Mouse (Mus musculus) ES-Bruce4 (cell line): ENCODE measurements around the gene Exoc3l. TPM values are rescaled to one million over a fixed set of nuclear protein-coding genes. Genes with fewer than 3 reads are reported as not detected.
"Not testable (repeated sequence)": the region's sequence is repeated elsewhere in the genome, so short reads cannot be mapped to it uniquely, and the experiment has no call there.

Experiments
- H3K27ac ChIP-seq: 2 replicates; pipeline ENCODE4 v1.5.1; 2012; ENCODE audit warnings: low read length, inconsistent platforms; ENCODE audit not compliant: insufficient read depth
- H3K27me3 ChIP-seq: 2 replicates; pipeline ENCODE4 v1.6.1; 2012; ENCODE audit warnings: mild to moderate bottlenecking, low read length, inconsistent platforms; ENCODE audit not compliant: control insufficient read depth, poor library complexity, insufficient read depth, severe bottlenecking
- H3K36me3 ChIP-seq: 2 replicates; pipeline ENCODE4 v1.6.1; 2012; ENCODE audit warnings: inconsistent platforms, mild to moderate bottlenecking, low read length, moderate library complexity; ENCODE audit not compliant: control insufficient read depth, poor library complexity, insufficient read depth, severe bottlenecking
- H3K4me1 ChIP-seq: one replicate; pipeline ENCODE4 v1.8.1; 2011; ENCODE audit warnings: low read length; ENCODE audit not compliant: control insufficient read depth, insufficient read depth
- H3K4me3 ChIP-seq: 2 replicates; pipeline ENCODE4 v1.5.1; 2011; ENCODE audit warnings: low read depth, mild to moderate bottlenecking, low read length
- H3K9ac ChIP-seq: 2 replicates; pipeline ENCODE4 v1.6.1; 2012; ENCODE audit warnings: low read depth, mild to moderate bottlenecking, inconsistent platforms; ENCODE audit not compliant: poor library complexity, severe bottlenecking
- H3K9me3 ChIP-seq: replicated peaks from 2 replicates; pipeline ENCODE4 v1.6.1; 2012; ENCODE audit warnings: mild to moderate bottlenecking, low read length, inconsistent platforms; ENCODE audit not compliant: control insufficient read depth, poor library complexity, insufficient read depth, severe bottlenecking
- CTCF ChIP-seq: IDR thresholded peaks from one replicate; pipeline ENCODE4 v1.8.1; 2011; ENCODE audit warnings: low read depth, low read length
- EP300 ChIP-seq: IDR thresholded peaks from 2 replicates; pipeline ENCODE4 v1.6.1; 2011; ENCODE audit warnings: low read depth, low read length; ENCODE audit not compliant: insufficient read depth
- POLR2A ChIP-seq: IDR thresholded peaks from one replicate; pipeline ENCODE4 v1.8.1; 2011; ENCODE audit warnings: low read length; ENCODE audit not compliant: insufficient read depth
- polyA plus RNA-seq: library from polyadenylated mRNA; stranded (reverse); fragments of >200 nt; gene quantifications from 2 replicates; pipeline ENCODE4 v1.2.4, GENCODE M21; 2011; ENCODE audit warnings: low read depth; ENCODE audit not compliant: missing spikeins, insufficient read depth, insufficient read length

The Exoc3l gene
- polyA plus RNA-seq, 1 experiment = 2.3 TPM

DNA sequence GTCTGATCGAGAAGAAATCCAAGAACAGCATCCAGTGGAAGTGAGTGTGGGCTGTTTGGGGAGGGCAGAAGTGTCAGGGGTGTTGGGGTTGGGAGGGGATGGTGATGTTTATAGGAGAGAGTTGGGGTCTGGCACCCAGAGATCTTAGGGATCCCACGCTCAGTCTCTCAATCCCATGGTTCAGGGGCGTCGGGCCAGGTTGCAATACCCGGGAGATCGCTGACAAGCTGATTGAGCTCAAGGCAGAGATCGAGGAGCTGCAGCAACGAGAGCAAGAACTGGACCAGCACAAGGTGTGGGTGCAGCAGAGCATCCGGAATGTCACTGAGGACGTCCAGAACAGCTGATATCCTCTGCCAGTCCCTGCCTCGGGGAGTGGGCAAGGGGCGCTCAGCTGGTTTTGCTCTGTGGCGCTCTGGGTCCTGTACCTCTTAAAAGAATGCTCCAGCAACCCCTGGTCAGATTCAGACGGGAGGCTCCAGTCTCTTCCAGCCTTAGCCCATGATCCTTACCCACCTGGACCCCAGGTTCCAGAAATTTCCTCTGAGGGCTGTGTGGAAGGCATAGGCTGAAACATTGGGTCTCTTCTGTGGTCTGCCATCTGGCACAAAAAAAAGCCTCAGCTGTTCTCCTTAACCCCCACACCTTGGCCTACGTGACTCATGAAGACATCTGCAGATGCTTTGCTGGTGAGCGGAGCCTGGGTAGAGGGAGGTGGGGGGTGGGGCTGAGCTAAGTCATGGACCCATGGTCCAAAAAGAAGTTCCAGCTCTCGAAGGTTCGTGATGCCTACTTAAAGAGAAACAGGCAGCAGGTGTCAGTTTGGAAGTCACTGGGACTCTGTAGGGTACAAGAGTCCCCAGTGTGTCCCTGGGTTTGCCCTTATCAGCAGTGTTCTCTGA, 2.7 kb upstream of the Exoc3l start:
- peaks cover 6% of the 10 kb centered on the region for H3K4me1 ChIP-seq
- no peaks in the 10 kb centered on the region for H3K9me3 ChIP-seq
- H3K4me3 ChIP-seq = peak overlapping the region; percentile 97
- H3K27ac ChIP-seq = no peak overlapping the region
- peak overlapping the region; percentile 94 for H3K9ac ChIP-seq
- TF ChIP-seq CTCF (no peak), EP300 (no peak)
- peaks cover 43% of the 10 kb centered on the region for H3K36me3 ChIP-seq
- no peaks in the 10 kb centered on the region for H3K27me3 ChIP-seq

DNA sequence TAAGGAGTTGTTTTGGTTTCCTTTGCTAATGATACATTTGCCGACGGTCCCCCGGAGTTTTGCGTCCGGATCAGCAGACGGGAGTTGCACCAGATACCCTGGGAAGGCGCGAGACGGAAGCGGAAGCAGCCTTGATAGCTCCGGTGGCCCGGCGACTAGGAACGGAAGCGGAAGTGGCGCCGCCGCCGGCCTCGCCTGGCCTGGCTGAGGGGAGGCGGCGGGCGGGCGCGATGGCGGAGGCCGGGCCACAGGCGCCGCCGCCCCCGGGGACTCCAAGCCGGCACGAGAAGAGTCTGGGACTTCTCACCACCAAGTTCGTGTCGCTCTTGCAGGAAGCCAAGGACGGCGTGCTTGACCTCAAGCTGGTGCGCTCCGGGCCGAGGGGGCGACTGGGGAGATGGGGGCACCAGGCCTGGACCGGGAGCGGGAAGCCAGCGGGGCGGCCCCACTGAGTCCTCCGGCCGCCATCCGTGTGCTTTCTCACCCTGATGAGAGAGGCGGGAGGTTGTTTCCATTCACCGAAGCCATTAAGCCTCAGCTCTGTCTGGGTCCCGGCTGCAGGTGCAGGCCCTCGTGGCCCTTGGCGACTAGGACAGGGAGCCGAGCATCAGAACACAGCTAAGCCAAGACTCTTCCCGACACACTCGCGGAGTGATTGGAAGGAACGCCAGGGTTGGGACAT, 1.8 kb upstream of the Exoc3l start, which contains the start of gene E2f4:
Gene E2f4, plus strand, starts transcription at position 153 of the 682 bp plus-strand sequence.
- peak within 1 kb of the TSS; percentile 97 for H3K4me3 ChIP-seq
- H3K27me3 ChIP-seq = no peaks in the 10 kb centered on the region
- TF ChIP-seq POLR2A (no peak), CTCF (no peak), EP300 (no peak)
- H3K9ac ChIP-seq = peak within 1 kb of the TSS; percentile 94
- peaks cover 6% of the 10 kb centered on the region for H3K4me1 ChIP-seq
- peak within 1 kb of the TSS; percentile 21 for H3K27ac ChIP-seq
- H3K36me3 ChIP-seq = peaks cover 36% of the 10 kb centered on the region
- no peaks in the 10 kb centered on the region for H3K9me3 ChIP-seq

DNA sequence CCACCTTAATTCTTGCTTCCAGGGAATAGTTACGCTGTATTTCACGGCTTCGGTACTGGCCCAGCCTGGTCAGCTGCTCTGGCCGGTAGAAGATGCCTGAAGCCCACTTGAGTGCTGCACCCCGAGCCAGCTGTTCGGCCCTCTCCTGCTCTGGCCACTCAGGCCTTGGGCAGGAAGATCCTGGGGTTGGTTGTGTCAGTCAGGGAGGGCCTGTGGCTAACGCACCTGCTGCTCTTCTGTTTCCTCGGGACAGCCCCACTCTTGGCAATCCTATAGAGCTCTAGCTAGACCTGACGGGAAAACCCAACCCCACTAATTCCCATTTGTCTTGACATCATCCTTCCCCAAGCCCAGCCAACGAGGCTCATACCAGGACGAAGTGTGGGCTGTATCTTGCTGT, 645 bp downstream of the Exoc3l start:
- H3K4me3 ChIP-seq = peak overlapping the region; percentile 37
- H3K27ac ChIP-seq = peak overlapping the region; percentile 7; the same call in 1 of the 2 replicates
- H3K9me3 ChIP-seq = no peaks in the 10 kb centered on the region
- no peaks in the 10 kb centered on the region for H3K27me3 ChIP-seq
- TF ChIP-seq EP300 = no peak
- H3K36me3 ChIP-seq = peaks cover 14% of the 10 kb centered on the region
- H3K9ac ChIP-seq = peak overlapping the region; percentile 34
- H3K4me1 ChIP-seq = peaks cover 6% of the 10 kb centered on the region

DNA sequence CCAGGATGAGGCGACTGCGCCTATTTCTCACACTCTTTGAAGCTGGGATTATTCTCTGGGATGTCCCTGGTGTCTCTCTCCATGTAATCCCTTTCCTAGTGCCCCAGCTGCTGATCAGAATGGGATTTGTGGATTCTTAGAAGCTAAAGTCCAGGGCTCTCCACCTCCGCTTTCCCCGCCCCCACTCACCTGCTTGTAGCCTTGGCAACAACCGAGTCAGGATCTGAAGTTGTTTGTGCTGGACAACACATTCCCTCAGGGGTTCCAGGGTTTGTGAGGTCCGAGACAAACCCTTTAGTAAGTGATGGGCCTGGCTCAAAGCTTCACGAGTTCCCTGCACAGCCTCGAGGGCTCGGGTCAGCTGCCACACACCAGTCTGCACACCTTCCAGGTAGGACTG, 1.1 kb downstream of the Exoc3l start:
- no peak overlapping the region for H3K9ac ChIP-seq
- TF ChIP-seq POLR2A = no peak
- no peak for TF ChIP-seq CTCF
- TF ChIP-seq EP300 = no peak
- peak overlapping the region; percentile 37; the same call in 1 of the 2 replicates for H3K4me3 ChIP-seq

DNA sequence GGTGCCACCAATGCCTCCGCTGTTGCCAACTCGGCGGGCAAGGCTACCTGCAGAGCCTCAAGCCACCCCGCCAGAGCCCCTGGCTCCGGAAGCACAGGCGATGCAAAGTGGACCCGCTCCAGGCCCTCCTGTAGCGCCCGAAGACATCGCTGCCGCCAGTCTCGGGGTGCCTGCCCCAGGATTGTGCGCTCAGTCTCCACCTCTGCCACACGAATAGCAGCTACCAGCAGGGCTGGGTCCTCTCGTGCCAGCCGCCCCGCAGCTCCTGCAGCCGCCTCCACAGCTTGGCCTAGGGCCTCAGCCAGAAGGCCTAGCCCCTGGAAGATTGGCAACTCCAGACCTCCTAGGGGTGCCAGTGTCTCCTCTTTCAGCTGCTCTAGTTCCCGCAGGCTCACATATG, 2.5 kb downstream of the Exoc3l start:
- Histone ChIP-seq H3K27me3 (no peaks in the 10 kb centered on the region), H3K4me3 (peak overlapping the region; percentile 38), H3K27ac (no peak overlapping the region), H3K36me3 (no peaks in the 10 kb centered on the region), H3K4me1 (peaks cover 4% of the 10 kb centered on the region), H3K9me3 (no peaks in the 10 kb centered on the region), H3K9ac (peak overlapping the region; percentile 45)
- no peak for TF ChIP-seq POLR2A
- TF ChIP-seq EP300 = no peak
- TF ChIP-seq CTCF = no peak

More for the DNA sequence above, 1.1 kb downstream of the Exoc3l start:
- Histone ChIP-seq H3K4me1 (peaks cover 6% of the 10 kb centered on the region), H3K27me3 (no peaks in the 10 kb centered on the region), H3K9me3 (no peaks in the 10 kb centered on the region), H3K36me3 (peaks cover 9% of the 10 kb centered on the region), H3K27ac (no peak overlapping the region)

DNA sequence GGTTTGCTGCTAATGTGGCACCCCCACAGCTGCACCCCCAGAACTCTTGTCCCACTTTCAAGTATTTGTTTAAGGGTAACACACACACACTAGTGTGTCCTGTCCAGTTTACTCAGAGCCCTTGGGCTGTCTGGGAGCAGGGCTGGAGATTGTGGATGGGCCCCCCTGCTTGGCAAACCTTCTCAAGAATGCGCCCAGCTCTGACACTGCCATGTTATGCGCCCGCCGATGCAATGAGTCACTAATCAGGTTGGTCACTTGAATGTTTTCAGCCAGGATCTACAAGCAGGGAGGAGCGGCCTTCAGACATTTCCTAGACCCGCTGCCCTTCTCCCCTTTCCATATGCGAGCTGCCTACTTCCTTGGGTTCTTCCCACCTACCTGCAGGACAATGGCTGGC, 3.4 kb downstream of the Exoc3l start:
- Histone ChIP-seq H3K9ac (peak overlapping the region; percentile 45), H3K4me1 (peaks cover 4% of the 10 kb centered on the region), H3K27ac (no peak overlapping the region), H3K4me3 (peak overlapping the region; percentile 38), H3K9me3 (no peaks in the 10 kb centered on the region), H3K36me3 (no peaks in the 10 kb centered on the region), H3K27me3 (no peaks in the 10 kb centered on the region)
- TF ChIP-seq EP300 = no peak
- no peak for TF ChIP-seq CTCF
- no peak for TF ChIP-seq POLR2A

DNA sequence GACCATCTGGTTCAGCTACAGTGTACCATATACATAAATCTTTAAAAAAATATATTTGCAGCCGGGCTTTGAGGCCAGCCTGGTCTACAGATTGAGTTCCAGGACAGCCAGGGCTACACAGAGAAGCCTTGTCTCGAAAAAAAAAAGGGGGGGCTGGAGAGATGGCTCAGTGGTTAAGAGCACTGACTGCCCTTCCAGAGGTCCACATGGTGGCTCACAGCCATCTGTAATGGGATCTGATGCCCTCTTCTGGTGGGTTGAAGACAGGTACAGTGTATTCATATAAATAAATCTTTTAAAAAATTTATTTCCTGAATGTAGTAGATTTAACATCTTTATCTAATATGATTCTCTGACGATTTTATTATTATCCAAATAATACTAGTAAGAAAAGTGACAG, 4.1 kb downstream of the Exoc3l start:
- H3K4me1 ChIP-seq, H3K27ac ChIP-seq, H3K27me3 ChIP-seq, H3K4me3 ChIP-seq, H3K9me3 ChIP-seq, H3K36me3 ChIP-seq, H3K9ac ChIP-seq: not testable (repeated sequence)

DNA sequence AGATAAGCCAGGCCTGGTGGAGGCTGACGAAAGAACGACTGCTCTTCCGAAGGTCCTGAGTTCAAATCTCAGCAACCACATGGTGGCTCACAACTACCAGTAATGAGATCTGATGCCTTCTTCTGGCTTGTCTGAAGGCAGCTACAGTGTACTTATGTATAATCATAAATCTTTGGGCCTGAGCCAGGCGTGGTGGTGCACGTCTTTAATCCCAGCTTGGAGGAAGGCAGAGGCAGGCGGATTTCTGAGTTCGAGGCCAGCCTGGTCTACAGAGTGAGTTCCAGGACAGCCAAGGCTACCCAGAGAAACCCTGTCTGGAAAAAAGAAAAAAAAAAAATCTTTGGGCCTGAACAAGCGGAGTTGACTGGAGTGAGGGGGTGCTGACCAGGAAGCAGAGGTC, 4.5 kb downstream of the Exoc3l start:
- not testable (repeated sequence) for H3K9ac ChIP-seq, H3K36me3 ChIP-seq, H3K27ac ChIP-seq, H3K4me3 ChIP-seq, H3K4me1 ChIP-seq, H3K9me3 ChIP-seq, H3K27me3 ChIP-seq
